Mouse (Mus musculus) testis, adult 2 months (tissue): ENCODE data around the gene Gm18596.
"Not testable (repeated sequence)": the region's sequence is repeated elsewhere in the genome, so short reads cannot be mapped to it uniquely, and the experiment has no call there.

Experiments
- CTCF ChIP-seq: fragments of 200-500 bp; IDR thresholded peaks from 2 replicates; pipeline ENCODE4 v1.5.1; 2012; ENCODE audit warnings: low read depth, mild to moderate bottlenecking, inconsistent platforms, low read length, moderate library complexity; ENCODE audit not compliant: control insufficient read depth, insufficient read depth, insufficient replicate concordance
- POLR2A ChIP-seq: fragments of 200-500 bp; IDR thresholded peaks from 2 replicates; pipeline ENCODE4 v1.6.1; 2012; ENCODE audit warnings: low read depth, mild to moderate bottlenecking, inconsistent platforms, low read length, moderate library complexity; ENCODE audit not compliant: control insufficient read depth

GRCm38 (mm10) chr10:77711157-77711556 is 31.3 kb downstream of the Gm18596 start, which contains the start of gene Gm10024:
- not testable (repeated sequence) for TF ChIP-seq CTCF, POLR2A
